Mouse (Mus musculus) liver, postnatal 0 days (tissue): Measurements from ENCODE around the gene Rsl24d1. TPM values are rescaled to one million over a fixed set of nuclear protein-coding genes. Genes with fewer than 3 reads are reported as not detected.

ENCODE experiments used
- ATAC-seq: fragments of 200-750 bp; cut with Nextera tagmentation; 2 replicates; pipeline ENCODE4 v1.8.0; 2017; ENCODE audit warnings: mild to moderate bottlenecking, moderate library complexity
- DNase-seq: peaks from one replicate; pipeline ENCODE4 v3.0.0-alpha.2; 2016
- H3K27ac ChIP-seq: fragments of 300-500 bp; sonication (generic); 2 replicates; pipeline ENCODE4 v1.5.1; 2014; ENCODE audit warnings: antibody characterized with exemption, moderate library complexity, mild to moderate bottlenecking, low read depth
- H3K27me3 ChIP-seq: fragments of 300-500 bp; sonication (generic); 2 replicates; pipeline ENCODE4 v1.6.1; 2014; ENCODE audit warnings: low read length, control low read depth, mixed read lengths; ENCODE audit not compliant: insufficient read depth
- H3K36me3 ChIP-seq: fragments of 300-500 bp; sonication (generic); replicated peaks from 2 replicates; pipeline ENCODE4 v1.6.1; 2014; ENCODE audit warnings: mild to moderate bottlenecking, control low read depth, low read length, moderate library complexity, mixed read lengths; ENCODE audit not compliant: insufficient read depth
- H3K4me1 ChIP-seq: fragments of 300-500 bp; sonication (generic); 2 replicates; pipeline ENCODE4 v1.6.1; 2014; ENCODE audit warnings: antibody characterized with exemption, mild to moderate bottlenecking, control low read depth; ENCODE audit not compliant: insufficient read depth
- H3K4me2 ChIP-seq: fragments of 300-500 bp; sonication (generic); 2 replicates; pipeline ENCODE4 v1.6.1; 2014; ENCODE audit warnings: low read depth, mild to moderate bottlenecking, low read length, moderate library complexity, mixed read lengths
- H3K4me3 ChIP-seq: fragments of 300-500 bp; sonication (generic); 2 replicates; pipeline ENCODE4 v1.5.1; 2014; ENCODE audit warnings: low read depth, low read length
- H3K9ac ChIP-seq: fragments of 300-500 bp; sonication (generic); replicated peaks from 2 replicates; pipeline ENCODE4 v1.6.1; 2014; ENCODE audit warnings: mild to moderate bottlenecking, moderate library complexity
- H3K9me3 ChIP-seq: fragments of 300-500 bp; sonication (generic); 2 replicates; pipeline ENCODE4 v1.6.1; 2016; ENCODE audit warnings: mild to moderate bottlenecking, control low read depth, low read length, mixed read lengths
- CTCF ChIP-seq: sonication (generic); IDR thresholded peaks from 2 replicates; pipeline ENCODE4 v1.5.1; 2016; ENCODE audit warnings: antibody characterized with exemption, low read depth
- EP300 ChIP-seq: IDR thresholded peaks from 2 replicates; pipeline ENCODE4 v1.6.1; 2016; ENCODE audit warnings: antibody characterized with exemption, low read depth, mild to moderate bottlenecking
- whole genome bisulfite sequencing: fragments of 180-500 bp; shearing (Covaris S2); extraction: QIAGEN DNeasy Blood & Tissue Kit; methylation state at CpG from one replicate; pipeline ENCODE4 v1.1.7; 2014; ENCODE audit not compliant: insufficient replicate concordance; 5-methylcytosine and 5-hydroxymethylcytosine counted together
- polyA plus RNA-seq: library from polyadenylated mRNA; unstranded; fragments of >200 nt; fragmentation: Nextera tagmentation; extraction: Ambion mirVana; gene quantifications from 2 replicates; pipeline ENCODE4 v1.2.1, GENCODE M21; 2015

Gene Rsl24d1
- polyA plus RNA-seq, 1 experiment from 2014 or later = 41.4 TPM

DNA sequence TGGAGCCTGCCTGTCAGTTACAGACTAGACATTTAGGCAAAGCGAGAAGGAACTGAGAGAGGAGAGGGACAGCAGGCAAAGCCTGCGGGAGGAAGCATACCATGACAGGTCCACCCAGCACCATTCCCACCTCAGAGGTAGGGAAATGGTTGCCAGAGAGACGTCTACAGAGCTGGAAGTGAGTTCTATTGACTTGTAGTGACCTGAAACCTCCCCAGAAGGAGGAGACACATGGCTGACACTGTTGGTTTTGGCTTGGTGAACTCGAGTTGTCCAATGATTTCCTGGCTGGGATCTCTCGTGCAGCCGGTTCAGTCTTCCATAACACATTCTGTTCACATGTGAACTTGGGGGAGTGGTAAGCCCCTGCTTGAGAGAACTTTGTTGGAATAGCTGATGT lies 29.3 kb upstream of the Rsl24d1 start:
- no peaks in the 10 kb centered on the region for H3K27me3 ChIP-seq
- 54% methylated on average over 6 of the region's 6 CpGs for WGBS
- no peak for ATAC-seq

DNA sequence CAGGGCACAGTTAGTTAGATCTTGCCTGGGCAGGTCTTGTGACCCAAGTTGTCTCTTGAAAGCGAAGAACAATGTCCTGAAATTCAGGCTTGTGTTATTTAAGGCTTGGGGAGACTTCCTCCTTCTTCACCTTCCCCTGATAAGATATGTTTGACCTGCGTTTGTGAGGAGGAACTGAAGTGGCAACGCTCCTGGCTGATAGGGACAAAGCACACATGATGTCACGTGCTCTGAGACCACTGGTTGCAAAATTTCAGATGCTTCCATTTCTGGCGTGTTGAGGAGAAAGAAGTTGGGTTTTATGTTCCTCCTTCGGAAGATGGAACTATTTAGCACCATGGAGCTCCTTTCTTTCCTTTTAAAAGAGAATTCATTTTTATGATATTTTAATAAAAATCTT lies 27.4 kb upstream of the Rsl24d1 start:
- TF ChIP-seq EP300 = no peak
- Histone ChIP-seq H3K4me1 (peaks cover 8% of the 10 kb centered on the region), H3K27ac (peak overlapping the region; percentile 69), H3K36me3 (no peaks in the 10 kb centered on the region), H3K9me3 (no peaks in the 10 kb centered on the region), H3K4me3 (no peak overlapping the region), H3K27me3 (no peaks in the 10 kb centered on the region), H3K4me2 (no peak overlapping the region), H3K9ac (no peak overlapping the region)
- 21% methylated on average over 6 of the region's 6 CpGs for WGBS
- no peak for ATAC-seq
- no peak for DNase-seq

More for the DNA sequence above, 29.3 kb upstream of the Rsl24d1 start:
- Histone ChIP-seq H3K36me3 (no peaks in the 10 kb centered on the region), H3K9ac (no peak overlapping the region), H3K4me2 (no peak overlapping the region), H3K4me3 (no peak overlapping the region), H3K9me3 (no peaks in the 10 kb centered on the region), H3K4me1 (peaks cover 8% of the 10 kb centered on the region), H3K27ac (no peak overlapping the region)
- DNase-seq = no peak
- TF ChIP-seq CTCF = no peak
- no peak for TF ChIP-seq EP300

DNA sequence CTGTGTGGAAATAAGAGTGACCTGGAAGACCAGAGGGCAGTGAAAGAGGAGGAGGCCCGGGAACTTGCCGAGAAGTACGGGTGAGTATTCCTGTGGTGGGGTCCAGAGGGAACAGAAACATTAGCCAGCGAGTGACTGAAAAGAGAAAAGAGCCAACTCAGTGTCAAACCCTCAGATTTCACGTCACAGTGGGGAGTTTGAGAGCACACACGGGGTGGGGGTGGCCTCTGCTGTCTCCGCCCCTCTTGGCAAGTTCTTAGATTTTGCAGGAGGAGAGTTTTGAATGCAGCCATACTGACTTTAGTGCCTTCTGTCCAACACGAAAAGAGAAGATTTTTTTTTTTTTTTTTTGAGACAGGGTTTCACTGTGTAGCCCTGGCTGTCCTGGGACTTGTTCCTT lies 26.1 kb upstream of the Rsl24d1 start:
- Histone ChIP-seq H3K27ac (peak overlapping the region; percentile 55), H3K9ac (no peak overlapping the region), H3K9me3 (no peaks in the 10 kb centered on the region), H3K4me2 (no peak overlapping the region), H3K36me3 (no peaks in the 10 kb centered on the region), H3K27me3 (no peaks in the 10 kb centered on the region), H3K4me1 (peaks cover 8% of the 10 kb centered on the region), H3K4me3 (no peak overlapping the region)
- WGBS = 63% methylated on average over 8 of the region's 8 CpGs
- ATAC-seq = no peak
- DNase-seq = no peak
- TF ChIP-seq CTCF (no peak), EP300 (no peak)

DNA sequence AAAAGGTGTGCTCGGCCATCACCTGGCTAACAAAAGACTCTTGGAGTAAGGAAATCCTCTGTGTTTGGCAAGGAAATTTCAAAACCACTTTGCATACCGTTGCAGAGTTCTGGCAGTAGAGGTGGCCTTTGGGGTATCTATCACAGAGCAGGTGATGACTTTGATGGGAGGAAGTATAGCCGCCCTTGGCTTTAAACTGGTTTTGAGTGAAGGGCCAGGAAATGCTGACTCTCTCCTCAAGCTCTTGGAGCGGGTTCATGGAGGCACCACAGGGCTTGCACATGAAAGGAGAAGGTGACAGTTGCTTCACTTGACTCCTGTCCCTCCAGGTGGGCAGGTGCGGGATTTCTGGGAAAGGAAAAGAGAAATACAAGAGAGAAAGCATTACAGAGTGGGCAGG lies 25.6 kb upstream of the Rsl24d1 start:
- TF ChIP-seq EP300 (no peak), CTCF (no peak)
- Histone ChIP-seq H3K4me3 (no peak overlapping the region), H3K9me3 (no peaks in the 10 kb centered on the region), H3K36me3 (no peaks in the 10 kb centered on the region), H3K27ac (peak overlapping the region; percentile 55), H3K9ac (no peak overlapping the region), H3K4me1 (peaks cover 8% of the 10 kb centered on the region), H3K27me3 (no peaks in the 10 kb centered on the region), H3K4me2 (peak overlapping the region; percentile 40; the same call in 1 of the 2 replicates)
- DNase-seq (no peak), ATAC-seq (no peak)
- WGBS = 60% methylated on average over 5 of the region's 5 CpGs

DNA sequence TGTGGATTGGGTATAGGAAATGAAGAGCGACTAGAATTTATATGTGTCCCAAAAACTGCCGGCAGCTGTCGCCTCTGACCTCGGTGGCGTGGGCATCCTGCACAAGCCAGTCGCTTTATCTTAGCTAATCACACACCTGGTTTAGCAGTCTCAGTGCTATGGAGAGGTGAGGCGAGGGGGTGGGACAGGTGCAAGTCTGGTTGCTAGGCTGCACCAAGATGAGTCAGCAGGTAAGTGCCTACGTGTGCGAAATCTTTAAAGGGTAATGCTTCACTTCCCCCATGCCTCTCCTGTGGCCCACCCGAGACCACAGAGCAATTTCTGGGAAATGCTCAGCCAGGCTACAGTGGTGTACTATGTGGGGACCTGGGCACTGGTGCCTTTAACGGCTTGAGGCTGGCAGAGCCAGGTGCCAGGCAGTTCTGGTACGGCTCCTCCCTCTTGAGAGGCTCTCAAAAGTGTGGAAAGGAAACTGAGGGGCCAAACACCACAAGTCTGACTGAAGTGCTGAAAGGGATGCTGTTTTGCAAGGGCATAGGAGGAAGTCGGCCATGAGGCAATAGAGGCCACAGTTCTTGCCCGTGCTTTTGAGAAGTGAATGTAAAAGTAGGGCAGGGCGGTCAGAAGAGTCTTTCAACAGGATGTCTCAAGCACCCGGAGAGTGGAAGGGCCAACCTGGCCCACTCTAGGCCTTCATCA lies 23.9 kb upstream of the Rsl24d1 start:
- TF ChIP-seq CTCF = no peak
- no peak for TF ChIP-seq EP300
- H3K4me1 ChIP-seq = peaks cover 8% of the 10 kb centered on the region
- H3K36me3 ChIP-seq = no peaks in the 10 kb centered on the region
- peak overlapping the region; percentile 73 for H3K27ac ChIP-seq
- peak; percentile 75 for ATAC-seq
- no peaks in the 10 kb centered on the region for H3K9me3 ChIP-seq
- no peak overlapping the region for H3K4me2 ChIP-seq
- no peaks in the 10 kb centered on the region for H3K27me3 ChIP-seq
- H3K9ac ChIP-seq = 0 out of 2 replicates have a peak overlapping the region, but pooled peaks have one; percentile 16
- DNase-seq = peak; percentile 59
- no peak overlapping the region for H3K4me3 ChIP-seq
- 48% methylated on average over 16 of the region's 16 CpGs for WGBS

DNA sequence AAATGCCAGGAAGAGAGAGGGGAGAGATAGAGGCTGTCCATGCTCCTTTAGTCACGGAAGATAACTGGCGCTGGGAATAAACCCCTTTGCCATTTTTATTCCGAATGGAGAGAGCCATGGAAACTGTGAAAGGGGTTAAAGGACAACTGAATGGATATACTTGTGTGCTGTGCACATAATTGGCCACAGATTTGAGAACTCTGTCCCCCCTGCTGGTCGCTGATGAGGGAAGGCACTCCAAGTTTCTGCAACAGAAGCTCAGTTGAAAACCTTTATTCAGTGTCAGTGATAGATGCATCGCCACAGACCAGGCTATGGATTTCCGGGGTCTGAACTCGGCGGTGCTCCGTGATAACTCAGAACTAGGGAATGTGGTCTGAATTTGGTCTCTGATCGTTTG lies 23.1 kb upstream of the Rsl24d1 start:
- Histone ChIP-seq H3K4me1 (peaks cover 3% of the 10 kb centered on the region), H3K9ac (no peak overlapping the region), H3K36me3 (no peaks in the 10 kb centered on the region), H3K27ac (peak overlapping the region; percentile 73), H3K9me3 (no peaks in the 10 kb centered on the region), H3K4me3 (no peak overlapping the region), H3K4me2 (no peak overlapping the region), H3K27me3 (no peaks in the 10 kb centered on the region)
- ATAC-seq (no peak), DNase-seq (no peak)
- TF ChIP-seq CTCF (no peak), EP300 (no peak)
- WGBS = 75% methylated on average over 10 of the region's 10 CpGs
